Mouse (Mus musculus) C2C12 (cell line): ENCODE data around the gene Acsf2. TPM values are rescaled to one million over a fixed set of nuclear protein-coding genes. Genes with fewer than 3 reads are reported as not detected.

Experiments used
- H3K27me3 ChIP-seq: one replicate; pipeline ENCODE4 v1.6.1; 2011; ENCODE audit not compliant: control insufficient read depth, insufficient read depth, insufficient read length
- H3K36me3 ChIP-seq: one replicate; pipeline ENCODE4 v1.6.1; 2011; ENCODE audit not compliant: control insufficient read depth, insufficient read depth
- H3K4me3 ChIP-seq: one replicate; pipeline ENCODE4 v1.5.1; 2011; ENCODE audit warnings: mild to moderate bottlenecking, control low read depth; ENCODE audit not compliant: poor library complexity, insufficient read depth, severe bottlenecking
- H3K79me2 ChIP-seq: one replicate; pipeline ENCODE4 v1.6.1; 2011; ENCODE audit not compliant: control insufficient read depth, insufficient read depth
- H3K79me3 ChIP-seq: one replicate; pipeline ENCODE4 v1.6.1; 2011; ENCODE audit warnings: low read depth, control low read depth
- H3ac ChIP-seq: one replicate; pipeline ENCODE3; 2011; ENCODE audit warnings: low read depth; ENCODE audit not compliant: control insufficient read depth, insufficient read length
- CEBPB ChIP-seq: IDR thresholded peaks from one replicate; pipeline ENCODE4 v1.6.1; 2011; ENCODE audit warnings: low read depth, mild to moderate bottlenecking, control low read depth, moderate library complexity
- CTCF ChIP-seq: IDR thresholded peaks from one replicate; pipeline ENCODE4 v1.5.1; 2011; ENCODE audit not compliant: control insufficient read depth, insufficient read depth, insufficient read length
- FOSL1 ChIP-seq: IDR thresholded peaks from one replicate; pipeline ENCODE4 v1.8.0; 2011; ENCODE audit warnings: mild to moderate bottlenecking, low read length; ENCODE audit not compliant: poor library complexity, insufficient read depth, severe bottlenecking
- MAX ChIP-seq: IDR thresholded peaks from one replicate; pipeline ENCODE4 v1.6.1; 2011; ENCODE audit warnings: mild to moderate bottlenecking, control low read depth
- MYOD1 ChIP-seq: IDR thresholded peaks from one replicate; pipeline ENCODE4 v1.6.1; 2011; ENCODE audit warnings: low read depth; ENCODE audit not compliant: control insufficient read depth, insufficient read length
- MYOG ChIP-seq: IDR thresholded peaks from one replicate; pipeline ENCODE4 v1.6.1; 2011; ENCODE audit not compliant: control insufficient read depth, insufficient read length; ENCODE audit errors: extremely low read depth
- USF1 ChIP-seq: IDR thresholded peaks from one replicate; pipeline ENCODE4 v1.6.1; 2011; ENCODE audit warnings: low read depth, mild to moderate bottlenecking, control low read depth, moderate library complexity
- polyA plus RNA-seq: library from polyadenylated mRNA; unstranded; fragments of >200 nt; fragmentation: generic; extraction: Trizol; gene quantifications from one replicate; pipeline ENCODE4 v1.2.1, GENCODE M21; 2012; ENCODE audit warnings: missing spikeins

The Acsf2 gene
- polyA plus RNA-seq, 1 experiment: 2.7 TPM

- no peak overlapping the region for H3ac ChIP-seq
- TF ChIP-seq CTCF (no peak), MYOG (no peak), CEBPB (no peak), FOSL1 (no peak), MYOD1 (no peak), USF1 (no peak)
- no peaks in the 10 kb centered on the region for H3K36me3 ChIP-seq
- no peaks in the 10 kb centered on the region for H3K79me2 ChIP-seq
- no peaks in the 10 kb centered on the region for H3K27me3 ChIP-seq
- H3K79me3 ChIP-seq: no peaks in the 10 kb centered on the region
- H3K4me3 ChIP-seq: no peak overlapping the region
Observed at GRCm38 (mm10) chr11:94585091-94585490, 16.6 kb downstream of the Acsf2 start.

DNA sequence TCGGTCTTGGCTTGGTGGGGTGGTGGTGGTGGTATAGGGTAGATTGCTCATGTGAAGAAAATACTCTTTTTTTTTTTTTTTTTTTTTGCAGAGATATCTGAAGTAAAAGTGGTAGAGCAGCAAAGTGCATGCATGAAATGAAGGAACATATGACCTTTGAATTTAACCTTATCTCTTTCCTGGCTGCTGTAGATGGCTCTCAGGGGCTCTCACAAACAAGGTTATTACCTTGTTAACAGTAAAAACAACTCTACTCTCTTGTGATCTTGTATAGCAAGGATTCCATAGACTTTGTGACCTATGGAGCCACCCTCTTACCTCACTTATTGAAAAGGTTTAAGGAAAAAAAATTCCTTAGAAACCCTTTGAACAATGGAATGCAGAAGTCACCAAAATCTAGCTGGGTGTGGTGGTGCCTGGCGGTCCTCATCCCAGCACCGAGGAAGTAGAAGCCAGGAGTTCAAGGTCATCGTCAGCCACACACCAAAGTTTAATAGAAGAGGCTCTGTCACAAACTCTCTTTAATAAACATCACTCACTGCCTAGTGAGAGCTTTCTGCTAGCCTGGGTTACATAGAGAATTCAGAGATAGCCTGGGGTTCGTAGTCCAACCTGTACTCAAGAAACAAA, 21.4 kb downstream of the Acsf2 start:
- Histone ChIP-seq H3K79me2 (no peaks in the 10 kb centered on the region), H3ac (no peak overlapping the region), H3K4me3 (no peak overlapping the region), H3K27me3 (no peaks in the 10 kb centered on the region), H3K36me3 (no peaks in the 10 kb centered on the region), H3K79me3 (no peaks in the 10 kb centered on the region)
- TF ChIP-seq USF1 (no peak), MYOD1 (no peak), MAX (no peak), CEBPB (no peak), FOSL1 (no peak), CTCF (no peak), MYOG (no peak)

DNA sequence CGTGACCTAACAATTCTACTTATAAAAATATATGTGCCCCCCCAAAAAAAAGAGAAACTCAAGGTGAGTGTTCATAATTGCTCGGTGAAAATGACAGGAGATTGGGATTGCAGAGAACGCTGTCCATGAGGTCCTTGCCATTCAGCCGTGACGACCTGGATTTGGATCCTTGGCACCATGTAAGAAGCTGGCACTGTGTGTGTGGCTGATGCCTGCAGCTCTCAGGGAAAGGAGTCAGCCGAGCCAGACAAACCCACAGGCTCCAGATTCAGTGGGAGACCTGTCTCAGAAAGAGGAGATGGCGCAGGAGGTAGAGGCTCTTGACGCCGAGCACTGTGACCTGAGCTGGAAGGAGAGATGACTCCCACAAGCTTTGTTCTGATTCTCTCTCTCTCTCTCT, 25.3 kb downstream of the Acsf2 start:
- TF ChIP-seq CTCF: no peak
- no peak for TF ChIP-seq MYOD1
- TF ChIP-seq MAX: no peak
- TF ChIP-seq USF1: no peak
- TF ChIP-seq CEBPB: no peak
- TF ChIP-seq FOSL1: no peak
- TF ChIP-seq MYOG: no peak
- H3K36me3 ChIP-seq: no peaks in the 10 kb centered on the region
- H3K27me3 ChIP-seq: no peaks in the 10 kb centered on the region
- H3K4me3 ChIP-seq: no peak overlapping the region
- no peaks in the 10 kb centered on the region for H3K79me2 ChIP-seq
- no peak overlapping the region for H3ac ChIP-seq
- H3K79me3 ChIP-seq: no peaks in the 10 kb centered on the region

DNA sequence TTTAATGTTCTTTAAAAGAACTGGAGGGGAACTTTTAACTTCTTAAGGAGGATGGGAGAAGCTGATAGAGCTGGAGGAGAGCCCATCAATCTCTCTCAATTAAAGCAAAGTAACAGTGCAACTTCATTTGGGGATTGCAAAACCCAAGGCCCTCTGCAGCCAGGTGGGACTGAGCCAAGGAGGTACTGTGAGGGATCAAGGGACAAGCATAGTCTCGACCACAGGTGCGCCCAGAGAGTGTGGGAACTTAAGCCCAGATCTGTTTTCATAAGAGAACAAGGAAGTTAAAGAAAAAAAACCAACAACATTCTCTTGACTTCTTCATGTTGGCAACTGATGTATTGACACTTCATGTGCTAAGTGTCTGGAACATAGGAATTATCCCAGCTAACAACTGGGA, 26.6 kb downstream of the Acsf2 start:
- Histone ChIP-seq H3K4me3 (no peak overlapping the region), H3K27me3 (no peaks in the 10 kb centered on the region), H3K79me3 (no peaks in the 10 kb centered on the region), H3ac (no peak overlapping the region), H3K36me3 (no peaks in the 10 kb centered on the region), H3K79me2 (no peaks in the 10 kb centered on the region)
- TF ChIP-seq FOSL1: no peak
- no peak for TF ChIP-seq MAX

DNA sequence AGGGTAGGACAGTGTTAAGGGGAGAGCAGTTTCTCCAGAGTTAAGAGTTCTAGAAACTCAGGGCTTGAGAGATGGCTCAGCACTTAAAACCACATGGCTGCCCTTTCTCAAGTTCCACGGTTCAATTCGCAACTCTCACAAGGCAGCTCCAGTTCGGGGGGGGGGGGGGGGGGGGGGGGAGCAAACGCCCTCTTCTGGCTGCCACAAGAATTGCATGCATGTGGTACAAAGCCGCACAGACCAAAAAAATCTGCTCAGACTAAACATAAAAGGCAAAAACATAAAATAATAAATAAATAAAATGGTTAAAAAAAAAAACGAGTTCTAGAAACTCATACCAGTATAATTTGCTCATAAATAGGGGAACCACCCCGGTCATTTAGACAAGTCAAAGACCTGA, 27.1 kb downstream of the Acsf2 start:
- Histone ChIP-seq H3ac (no peak overlapping the region), H3K79me2 (no peaks in the 10 kb centered on the region), H3K4me3 (no peak overlapping the region), H3K27me3 (no peaks in the 10 kb centered on the region), H3K79me3 (no peaks in the 10 kb centered on the region), H3K36me3 (no peaks in the 10 kb centered on the region)
- TF ChIP-seq CTCF: no peak
- no peak for TF ChIP-seq MYOD1
- TF ChIP-seq MYOG: no peak

GRCm38 (mm10) chr11:94571850-94572249, 29.8 kb downstream of the Acsf2 start:
- Histone ChIP-seq H3K36me3 (no peaks in the 10 kb centered on the region), H3ac (no peak overlapping the region), H3K27me3 (no peaks in the 10 kb centered on the region), H3K79me2 (no peaks in the 10 kb centered on the region), H3K79me3 (no peaks in the 10 kb centered on the region), H3K4me3 (no peak overlapping the region)
- TF ChIP-seq FOSL1 (no peak), MAX (no peak), USF1 (no peak), MYOG (no peak), CEBPB (no peak), CTCF (no peak), MYOD1 (no peak)

- TF ChIP-seq CEBPB (no peak), CTCF (no peak), USF1 (no peak), MYOD1 (no peak), FOSL1 (no peak), MYOG (no peak), MAX (no peak)
- Histone ChIP-seq H3K27me3 (no peaks in the 10 kb centered on the region), H3K79me2 (no peaks in the 10 kb centered on the region), H3K79me3 (no peaks in the 10 kb centered on the region), H3ac (no peak overlapping the region), H3K36me3 (no peaks in the 10 kb centered on the region), H3K4me3 (no peak overlapping the region)
Observed at GRCm38 (mm10) chr11:94570612-94571011, 31.1 kb downstream of the Acsf2 start.
